Mouse (Mus musculus): Measurements from ENCODE around the gene Gpn2.

DNA sequence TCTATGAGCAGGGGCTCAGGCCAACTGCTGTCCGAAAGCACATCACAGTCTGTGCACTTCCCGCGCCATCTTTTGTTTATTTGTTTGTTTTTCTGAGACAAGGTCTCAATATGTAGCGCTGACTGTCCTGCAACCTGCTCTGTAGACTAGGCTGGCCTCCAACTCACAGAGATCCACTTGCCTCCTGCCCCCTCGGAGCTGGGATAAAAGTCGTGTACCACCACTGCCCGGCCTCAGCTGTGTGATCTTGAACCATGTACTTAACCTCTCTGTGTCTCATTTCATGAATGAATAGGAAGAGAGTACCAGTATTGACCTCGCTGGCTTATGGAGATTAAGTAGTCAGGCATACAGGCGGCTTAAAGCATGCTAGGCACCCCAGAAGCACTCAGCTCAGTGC lies 42.5 kb downstream of the Gpn2 start:
- TF ChIP-seq POLR2A (IDR thresholded peaks at IDR 0.05; ENCODE audit: insufficient read length, low read depth) (no peak), MYOG (IDR thresholded peaks at IDR 0.05; ENCODE audit: control insufficient read depth in 1 of 3, insufficient read depth in 1 of 3, insufficient read length in 2 of 3, low read depth in 2 of 3) (no peak), E2F4 (IDR thresholded peaks at IDR 0.05; ENCODE audit: insufficient read depth) (no peak), SRF (IDR thresholded peaks at IDR 0.05; ENCODE audit: control insufficient read depth, insufficient read length, low read depth) (no peak)
